Mouse (Mus musculus): ENCODE results near the gene 4930595D18Rik. TPM values are rescaled to one million over a fixed set of nuclear protein-coding genes. Genes with fewer than 3 reads are reported as not detected.

The 4930595D18Rik gene
- total RNA-seq, 2 experiments from 2014 or later, result not detected

- intact Hi-C loops (cut with DNase I), result no loop called here
These were observed 8.5 kb upstream of the 4930595D18Rik start for GRCm38 (mm10) chr12:111192777-111193176.

GRCm38 (mm10) chr12:111190891-111191290, 6.6 kb upstream of the 4930595D18Rik start:
- no peak for TF ChIP-seq CTCF (IDR thresholded peaks at IDR 0.05)
- H3K27ac ChIP-seq, result no peak overlapping the region
- intact Hi-C loops (cut with DNase I), result no loop called here
- no peak overlapping the region for H3K4me3 ChIP-seq
- DNase-seq (ENCODE audit: extremely low spot score in 1 of 2, low spot score in 2 of 2), result no peak

More at GRCm38 (mm10) chr12:111192777-111193176, 8.5 kb upstream of the 4930595D18Rik start:
- DNase-seq (ENCODE audit: extremely low spot score in 1 of 2, low spot score in 2 of 2), result no peak
- H3K4me3 ChIP-seq, result no peak overlapping the region
- no peak for TF ChIP-seq CTCF (IDR thresholded peaks at IDR 0.05)
- no peak overlapping the region for H3K27ac ChIP-seq

DNA sequence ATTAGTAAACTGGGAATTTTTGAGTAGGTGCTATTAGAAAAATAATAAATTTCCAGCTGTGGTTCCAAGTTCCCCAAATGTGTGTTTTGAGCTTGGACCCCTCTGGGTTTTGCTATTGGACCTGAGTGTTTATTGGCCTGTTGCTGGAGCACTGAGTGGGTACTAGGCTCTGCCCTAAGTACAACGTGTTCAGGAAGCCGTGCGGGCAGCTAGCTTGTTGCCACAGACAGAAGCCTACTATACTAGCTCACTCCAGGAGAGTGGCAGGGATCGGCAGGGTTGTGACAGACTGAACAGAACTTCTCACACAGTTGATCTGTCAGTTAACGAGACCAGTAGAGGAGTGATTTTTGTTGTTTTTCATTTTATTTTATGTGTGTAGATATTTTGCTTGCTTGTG, 6.1 kb upstream of the 4930595D18Rik start:
- no peak for TF ChIP-seq CTCF (IDR thresholded peaks at IDR 0.05)
- no peak for DNase-seq (ENCODE audit: extremely low spot score in 1 of 2, low spot score in 2 of 2)
- Histone ChIP-seq H3K27ac (no peak overlapping the region), H3K4me3 (no peak overlapping the region)
- intact Hi-C loops (cut with DNase I), result no loop called here

GRCm38 (mm10) chr12:111188295-111188694, 4.0 kb upstream of the 4930595D18Rik start:
- no peak for DNase-seq (ENCODE audit: extremely low spot score in 1 of 2, low spot score in 2 of 2)
- Histone ChIP-seq H3K27ac (no peak overlapping the region), H3K4me3 (no peak overlapping the region)
- intact Hi-C loops (cut with DNase I), result no loop called here
- no peak for TF ChIP-seq CTCF (IDR thresholded peaks at IDR 0.05)

- no peak overlapping the region for H3K27ac ChIP-seq
- no peak for TF ChIP-seq CTCF (IDR thresholded peaks at IDR 0.05)
- no peak for DNase-seq (ENCODE audit: extremely low spot score in 1 of 2, low spot score in 2 of 2)
- intact Hi-C loops (cut with DNase I), result no loop called here
- H3K4me3 ChIP-seq, result no peak overlapping the region
These were observed 2.7 kb upstream of the 4930595D18Rik start for GRCm38 (mm10) chr12:111186986-111187385.

DNA sequence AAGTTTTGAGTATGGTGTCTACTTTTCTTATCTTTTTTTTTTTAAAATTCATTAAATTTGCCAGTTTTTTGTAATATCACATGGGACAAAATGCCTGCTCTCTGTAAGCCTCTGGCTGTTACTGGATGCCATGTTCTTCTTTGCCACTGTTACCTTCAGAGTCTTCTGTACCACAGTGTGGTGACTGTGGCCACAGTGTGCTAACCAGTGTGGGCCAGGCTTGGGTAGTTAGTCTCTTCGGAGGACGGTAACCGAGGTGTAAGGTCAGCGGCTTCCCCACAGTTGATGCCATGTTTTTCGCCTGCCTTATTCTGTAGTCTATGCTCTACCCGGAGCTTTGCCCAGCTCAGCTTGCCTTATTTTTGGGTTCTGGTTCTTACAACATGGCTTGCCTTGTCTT, 1.9 kb downstream of the 4930595D18Rik start:
- Histone ChIP-seq H3K4me3 (no peak overlapping the region), H3K27ac (no peak overlapping the region)
- DNase-seq (ENCODE audit: extremely low spot score in 1 of 2, low spot score in 2 of 2), result no peak
- intact Hi-C loops (cut with DNase I), result no loop called here
- TF ChIP-seq CTCF (IDR thresholded peaks at IDR 0.05), result no peak

DNA sequence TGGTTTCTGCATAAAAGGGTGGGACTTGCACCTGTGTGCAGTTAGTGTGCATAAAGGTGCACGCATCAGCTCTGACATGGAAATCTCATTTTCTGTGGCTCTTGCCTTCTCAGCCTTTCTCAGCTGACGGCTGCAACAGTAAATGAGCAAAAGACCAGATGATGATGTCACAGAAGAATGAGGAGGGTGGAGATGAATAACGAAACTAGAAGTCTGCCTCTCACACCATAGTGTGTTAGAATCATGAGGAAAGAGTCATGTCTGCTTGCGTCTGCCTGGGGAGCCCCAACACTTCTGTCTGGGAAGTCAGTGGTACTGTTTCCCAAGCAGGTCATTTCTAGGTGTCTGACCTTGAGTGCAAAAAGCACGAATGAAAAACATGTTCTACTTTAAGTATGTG, 2.4 kb downstream of the 4930595D18Rik start:
- no peak overlapping the region for H3K4me3 ChIP-seq
- no peak for TF ChIP-seq CTCF (IDR thresholded peaks at IDR 0.05)
- no peak overlapping the region for H3K27ac ChIP-seq
- no peak for DNase-seq (ENCODE audit: extremely low spot score in 1 of 2, low spot score in 2 of 2)
- intact Hi-C loops (cut with DNase I), result no loop called here

DNA sequence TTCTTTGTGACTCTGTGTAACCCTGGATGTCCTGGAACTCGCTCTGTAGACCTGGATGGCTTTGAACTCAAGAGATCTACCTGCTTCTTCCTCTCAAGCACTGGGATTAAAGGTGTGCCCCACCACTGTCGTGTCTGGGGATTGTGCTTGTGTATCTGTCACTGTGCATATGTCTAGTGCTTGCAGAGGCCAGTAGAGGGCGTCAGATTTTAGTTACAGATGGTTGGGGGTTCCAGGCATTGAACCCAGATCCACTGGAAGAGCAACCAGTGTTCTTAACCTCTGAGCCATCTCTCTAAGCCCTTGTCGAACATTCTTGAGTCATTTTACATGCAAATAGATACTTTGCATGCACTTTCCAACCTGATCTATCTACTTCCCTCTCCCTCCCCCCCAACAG, 5.5 kb downstream of the 4930595D18Rik start:
- Histone ChIP-seq H3K27ac (no peak overlapping the region), H3K4me3 (no peak overlapping the region)
- no peak for DNase-seq (ENCODE audit: extremely low spot score in 1 of 2, low spot score in 2 of 2)
- TF ChIP-seq CTCF (IDR thresholded peaks at IDR 0.05), result no peak
- intact Hi-C loops (cut with DNase I), result no loop called here

GRCm38 (mm10) chr12:111168891-111169290, 15.4 kb downstream of the 4930595D18Rik start:
- Histone ChIP-seq H3K4me3 (no peak overlapping the region), H3K27ac (no peak overlapping the region)
- DNase-seq (ENCODE audit: extremely low spot score in 1 of 2, low spot score in 2 of 2), result no peak
- intact Hi-C loops (cut with DNase I), result loop anchor here (5.0 kb wide), 1 partner anchor 83 kb away; no protein-coding TSS in a partner anchor
- no peak for TF ChIP-seq CTCF (IDR thresholded peaks at IDR 0.05)

GRCm38 (mm10) chr12:111166681-111167289, 17.5 kb downstream of the 4930595D18Rik start:
- no peak for TF ChIP-seq CTCF (IDR thresholded peaks at IDR 0.05)
- intact Hi-C loops (cut with DNase I), result loop anchor here (5.0 kb wide), 1 partner anchor 86 kb away; no protein-coding TSS in a partner anchor
- H3K4me3 ChIP-seq, result peak overlapping the region; percentile 83
- H3K27ac ChIP-seq, result peak overlapping the region; percentile 88
- peak in 1 of 2 experiments; percentile 34 for DNase-seq (ENCODE audit: extremely low spot score in 1 of 2, low spot score in 2 of 2)

GRCm38 (mm10) chr12:111165831-111166591, 18.3 kb downstream of the 4930595D18Rik start, which contains the start of gene Traf3:
TSS of gene Traf3 (plus strand) at chr12:111166370.
- TF ChIP-seq CTCF (IDR thresholded peaks at IDR 0.05), result no peak
- DNase-seq (ENCODE audit: extremely low spot score in 1 of 2, low spot score in 2 of 2), result peak; percentile 57 to 71
- intact Hi-C loops (cut with DNase I), result loop anchor here (5.0 kb wide), 1 partner anchor 86 kb away; no protein-coding TSS in a partner anchor
- Histone ChIP-seq H3K27ac (peak within 1 kb of the TSS; percentile 88), H3K4me3 (peak within 1 kb of the TSS; percentile 83)

DNA sequence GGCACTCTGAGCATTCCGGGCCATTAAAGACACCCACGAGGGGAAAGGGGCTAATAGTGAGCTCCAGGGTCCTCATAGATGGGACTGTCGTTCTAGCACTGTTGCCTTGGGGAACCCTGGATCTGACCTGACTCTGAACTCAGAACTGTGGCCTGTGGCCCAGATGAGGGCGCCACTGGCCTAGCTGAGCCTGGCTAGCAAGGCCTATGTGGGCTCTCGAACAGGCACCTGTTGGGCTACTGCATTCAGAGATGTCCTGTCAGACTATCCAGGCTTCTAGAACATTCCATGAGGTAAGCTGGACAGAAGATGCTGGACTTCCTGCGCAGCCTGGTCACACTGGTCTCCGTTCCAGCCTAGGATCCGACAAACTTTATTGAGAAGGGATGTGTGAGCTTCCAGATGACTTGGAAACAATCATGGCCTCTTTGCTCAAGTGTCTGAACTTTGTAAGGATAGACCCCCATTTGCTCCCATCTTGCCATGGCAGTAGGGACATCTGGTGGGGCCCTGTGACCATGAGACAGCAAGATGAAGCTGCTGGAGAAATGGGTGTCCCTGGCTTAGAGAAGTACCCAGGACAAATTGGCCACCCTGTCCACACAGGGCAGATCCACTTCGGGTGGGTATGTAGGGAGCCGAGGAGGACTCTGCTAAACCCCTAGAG, 19.0 kb downstream of the 4930595D18Rik start:
- DNase-seq (ENCODE audit: extremely low spot score in 1 of 2, low spot score in 2 of 2), result no peak
- peak overlapping the region; percentile 79 for H3K27ac ChIP-seq
- intact Hi-C loops (cut with DNase I), result loop anchor here (5.0 kb wide), 1 partner anchor 87 kb away; no protein-coding TSS in a partner anchor
- H3K4me3 ChIP-seq, result peak overlapping the region; percentile 44; the same call in 1 of the 2 replicates
- TF ChIP-seq CTCF (IDR thresholded peaks at IDR 0.05), result peak; percentile 36
